21 mouse cellular contexts compared by ENCODE assay signal in the genomic region with DNA sequence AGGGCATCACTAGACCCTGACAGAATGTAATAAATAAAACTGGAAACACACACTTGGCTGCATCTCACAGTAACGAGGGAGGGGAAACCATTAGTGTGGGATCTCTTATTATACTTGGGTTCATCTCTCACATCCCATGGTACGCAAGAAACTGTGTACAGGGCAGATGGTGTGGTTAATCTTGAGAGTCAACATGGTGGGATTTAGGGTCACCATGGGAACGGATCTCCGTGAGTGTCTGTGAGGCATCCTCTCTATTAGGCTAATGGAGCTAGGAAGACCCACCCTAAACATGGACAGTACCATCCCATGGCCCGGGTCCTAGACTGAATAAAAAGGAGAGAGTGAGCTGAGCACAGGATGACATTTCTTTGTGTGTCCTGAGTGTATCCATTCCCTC.
DNase-seq lines count a peak whose midpoint lies in the region; ATAC-seq lines count a peak whose summit lies in the region.
"Had no signal": no experiment of that assay in that cellular context is flagged by ENCODE, and none has a peak within 500 bp of the region (broad histone marks: within the 10 kb centered on the region; RNA-seq: fewer than 3 reads in every experiment).

No protein-coding gene starts in this region.

- no peaks in the 10 kb centered on the region for H3K4me1 ChIP-seq in midbrain, embryonic 13.5 days (replicated peaks)
- no peaks in the 10 kb centered on the region for H3K4me1 ChIP-seq in midbrain, embryonic 14.5 days (ENCODE audit: control insufficient read depth, insufficient read depth, low read length)

- no peak overlapping the region for H3K4me2 ChIP-seq in midbrain, embryonic 13.5 days (replicated peaks)
- H3K4me2 ChIP-seq in midbrain, embryonic 14.5 days (ENCODE audit: low read length) = no peak overlapping the region
- H3K4me2 ChIP-seq: embryonic facial prominence, embryonic 13.5 days; embryonic facial prominence, embryonic 15.5 days; forebrain, embryonic 12.5 days had no signal

- H3K4me3 ChIP-seq in midbrain, embryonic 13.5 days (replicated peaks) = no peak overlapping the region
- H3K4me3 ChIP-seq in midbrain, embryonic 14.5 days (replicated peaks; ENCODE audit: low read depth, low read length) = no peak overlapping the region
- H3K4me3 ChIP-seq: embryonic facial prominence, embryonic 13.5 days; embryonic facial prominence, embryonic 15.5 days; erythroblast, embryonic 14.5 days; forebrain, embryonic 10.5 days; forebrain, embryonic 12.5 days had no signal

- intact Hi-C loops in heart, postnatal 36 days (cut with DNase I) = no loop called here

- no peak overlapping the region for H3K9ac ChIP-seq in midbrain, embryonic 13.5 days (replicated peaks)
- no peak overlapping the region for H3K9ac ChIP-seq in midbrain, embryonic 14.5 days (replicated peaks; ENCODE audit: low read length)
- H3K9ac ChIP-seq: embryonic facial prominence, embryonic 13.5 days; embryonic facial prominence, embryonic 15.5 days; forebrain, embryonic 12.5 days had no signal

- 0 out of 2 replicates have a peak, but pooled peaks cover 8% of the 10 kb centered on the region for H3K27me3 ChIP-seq in midbrain, embryonic 13.5 days
- no peaks in the 10 kb centered on the region for H3K27me3 ChIP-seq in midbrain, embryonic 14.5 days (ENCODE audit: control insufficient read depth, insufficient read depth, low read length)
- H3K27me3 ChIP-seq: embryonic facial prominence, embryonic 13.5 days; embryonic facial prominence, embryonic 15.5 days had no signal

- no peaks in the 10 kb centered on the region for H3K36me3 ChIP-seq in midbrain, embryonic 13.5 days
- H3K36me3 ChIP-seq in midbrain, embryonic 14.5 days (ENCODE audit: control insufficient read depth, insufficient read depth, low read length) = no peaks in the 10 kb centered on the region
- H3K36me3 ChIP-seq: embryonic facial prominence, embryonic 13.5 days; embryonic facial prominence, embryonic 15.5 days; forebrain, embryonic 10.5 days; forebrain, embryonic 12.5 days had no signal

- peak; percentile 41 for ATAC-seq in midbrain, embryonic 13.5 days
- ATAC-seq in midbrain, embryonic 14.5 days (ENCODE audit: low FRiP score, low TSS enrichment) = no peak
- ATAC-seq: forebrain, embryonic 14.5 days; forebrain, embryonic 16.5 days had no signal

- DNase-seq in heart, adult 11 months = peak; percentile 28
- no peak for DNase-seq in heart, postnatal 36 days
- no peak for DNase-seq in midbrain, embryonic 14.5 days
- DNase-seq: adrenal gland, adult 2 months; adrenal gland, postnatal 10 days; adrenal gland, postnatal 25 days; cerebellum, adult 11 months; cerebellum, adult 18-20 months; cerebellum, adult 8-10 months; cerebellum, adult 9-11 months; cerebellum, postnatal 14 days; cerebellum, postnatal 36 days; embryo, embryonic 11 days had no signal

- no peaks in the 10 kb centered on the region for H3K9me3 ChIP-seq in midbrain, embryonic 13.5 days
- no peaks in the 10 kb centered on the region for H3K9me3 ChIP-seq in midbrain, embryonic 14.5 days (ENCODE audit: control insufficient read depth, low read length)
- H3K9me3 ChIP-seq: embryonic facial prominence, embryonic 13.5 days; embryonic facial prominence, embryonic 15.5 days; forebrain, embryonic 10.5 days; forebrain, embryonic 12.5 days had no signal

- no peak overlapping the region for H3K27ac ChIP-seq in midbrain, embryonic 13.5 days
- H3K27ac ChIP-seq in midbrain, embryonic 14.5 days (replicated peaks; ENCODE audit: low read depth, low read length) = no peak overlapping the region
- H3K27ac ChIP-seq: embryonic facial prominence, embryonic 13.5 days; embryonic facial prominence, embryonic 15.5 days; forebrain, embryonic 10.5 days; forebrain, embryonic 12.5 days had no signal

- 67% methylated on average over 5 of the region's 5 CpGs for WGBS in midbrain, embryonic 13.5 days
- 64% methylated on average over 5 of the region's 5 CpGs for WGBS in midbrain, embryonic 14.5 days
